ENCODE assay signal across 22 mouse cellular contexts in genomic region chr6:40778458-40778857, GRCm38 (mm10).
"Had no signal": no experiment of that assay in that cellular context is flagged by ENCODE, and none has a peak within 500 bp of the region (broad histone marks: within the 10 kb centered on the region; RNA-seq: fewer than 3 reads in every experiment).

No protein-coding gene starts in this region.

- H3K4me3 ChIP-seq: lung, embryonic 15.5 days; megakaryocyte, embryonic 14.5 days; midbrain, embryonic 13.5 days; midbrain, embryonic 15.5 days; neural tube, embryonic 12.5 days; stomach, embryonic 15.5 days had no signal

- H3K27me3 ChIP-seq: lung, embryonic 15.5 days; megakaryocyte, embryonic 14.5 days; midbrain, embryonic 13.5 days; midbrain, embryonic 15.5 days; neural tube, embryonic 12.5 days; stomach, embryonic 15.5 days had no signal

- ATAC-seq: liver, postnatal 0 days; lung, postnatal 0 days; midbrain, embryonic 13.5 days; midbrain, embryonic 15.5 days had no signal

- H3K9me3 ChIP-seq: lung, embryonic 15.5 days; megakaryocyte, embryonic 14.5 days; midbrain, embryonic 13.5 days; midbrain, embryonic 15.5 days; neural tube, embryonic 12.5 days; stomach, embryonic 15.5 days had no signal

- H3K4me1 ChIP-seq: lung, embryonic 15.5 days; megakaryocyte, embryonic 14.5 days; midbrain, embryonic 13.5 days; midbrain, embryonic 15.5 days; neural tube, embryonic 12.5 days; stomach, embryonic 15.5 days had no signal

- H3K4me2 ChIP-seq: lung, embryonic 15.5 days; midbrain, embryonic 11.5 days; midbrain, embryonic 13.5 days; midbrain, embryonic 15.5 days; neural tube, embryonic 12.5 days; stomach, embryonic 15.5 days had no signal

- H3K27ac ChIP-seq: lung, embryonic 15.5 days; macrophage; midbrain, embryonic 13.5 days; midbrain, embryonic 15.5 days; neural tube, embryonic 12.5 days; stomach, embryonic 15.5 days; stomach, postnatal 0 days had no signal

- DNase-seq: liver, postnatal 0 days; lung, adult 2 months; lung, postnatal 14 days; lung, postnatal 36 days; retina, postnatal 1 day; right cerebral cortex, adult 18-20 months; right cerebral cortex, postnatal 25 days; right cerebral cortex, postnatal 4 days; spleen, adult 18-20 months; thymus, adult 2 months; thymus, postnatal 25 days; thymus, postnatal 4 days had no signal

- H3K9ac ChIP-seq: liver, postnatal 0 days; lung, embryonic 15.5 days; midbrain, embryonic 13.5 days; midbrain, embryonic 15.5 days; neural tube, embryonic 12.5 days; stomach, embryonic 15.5 days had no signal

- H3K36me3 ChIP-seq: lung, embryonic 15.5 days; midbrain, embryonic 13.5 days; midbrain, embryonic 15.5 days; neural tube, embryonic 12.5 days; stomach, embryonic 15.5 days had no signal
